Mouse (Mus musculus): ENCODE results near the gene Hadha. TPM values are rescaled to one million over a fixed set of nuclear protein-coding genes. Genes with fewer than 3 reads are reported as not detected.

The Hadha gene
- total RNA-seq, 2 experiments from 2014 or later, result 64.1 to 67.8 TPM

DNA sequence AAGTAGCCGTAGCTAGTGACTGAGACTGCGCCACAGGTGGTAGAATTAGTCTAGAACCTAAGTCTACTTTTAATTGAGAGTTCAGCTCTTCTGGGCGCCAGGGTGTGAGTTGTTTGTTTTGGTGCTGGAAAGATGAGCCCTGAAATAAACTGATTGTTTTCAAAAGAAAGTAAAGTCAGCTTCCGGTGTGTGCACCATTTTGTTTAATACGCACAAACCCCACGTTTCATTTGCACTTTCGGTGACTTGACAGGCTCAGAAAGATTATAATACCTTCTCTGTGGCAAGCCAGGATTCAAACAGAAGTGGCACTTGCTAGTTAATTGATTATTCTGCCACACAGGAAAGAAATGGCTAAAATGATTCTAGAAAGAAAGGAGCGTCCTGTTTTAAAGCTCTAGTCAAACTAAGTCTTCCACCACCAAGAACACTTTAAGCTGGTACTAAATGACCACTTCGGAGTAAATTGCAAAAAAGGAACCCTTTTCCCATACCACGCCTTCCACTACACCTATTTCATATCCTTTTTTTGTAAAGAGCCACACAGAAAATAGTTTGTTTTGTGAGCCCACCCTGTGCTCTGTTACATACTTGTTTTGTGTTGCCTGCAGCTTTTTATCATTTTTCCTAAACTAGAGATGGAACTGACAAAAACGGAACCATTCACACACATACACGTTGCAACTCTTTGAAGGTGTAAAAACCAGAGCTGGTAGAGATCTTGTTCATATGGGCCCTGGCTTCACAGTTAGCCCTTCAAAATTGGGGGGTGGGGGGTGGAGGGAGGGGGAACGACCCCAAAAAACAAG, 1.1 kb upstream of the Hadha start:
- DNase-seq (ENCODE audit: low spot score in 2 of 2), result no peak
- intact Hi-C loops (cut with DNase I), result no loop called here

- intact Hi-C loops (cut with DNase I), result no loop called here
These were observed 432 bp upstream of the Hadha start for GRCm38 (mm10) chr5:30155395-30155792.

GRCm38 (mm10) chr5:30154013-30154412, 949 bp downstream of the Hadha start:
- intact Hi-C loops (cut with DNase I), result no loop called here
- DNase-seq (ENCODE audit: low spot score in 2 of 2), result peak in 1 of 2 experiments; percentile 13

More at GRCm38 (mm10) chr5:30155395-30155792, 432 bp upstream of the Hadha start:
- DNase-seq (ENCODE audit: low spot score in 2 of 2), result peak in 1 of 2 experiments; percentile 8

DNA sequence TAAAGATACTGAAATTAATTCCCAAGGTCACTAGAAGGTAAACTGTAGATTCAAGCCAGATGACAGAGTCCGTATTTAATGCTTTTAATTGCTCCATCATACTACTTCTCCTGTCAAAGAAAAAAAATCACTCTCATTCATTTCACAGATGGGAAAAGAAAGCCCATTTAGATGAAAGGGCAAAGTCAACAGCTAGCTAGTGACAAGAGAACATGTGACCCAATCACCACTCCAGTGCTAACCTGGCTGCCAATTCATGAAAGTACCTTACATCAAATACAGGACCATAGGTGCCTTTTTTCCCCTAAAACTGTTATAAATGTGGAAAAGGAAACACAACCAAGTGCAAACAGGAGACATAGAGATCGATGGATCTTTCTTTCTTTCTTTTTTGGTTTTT, 1.7 kb downstream of the Hadha start:
- intact Hi-C loops (cut with DNase I), result no loop called here

GRCm38 (mm10) chr5:30152413-30152812, 2.5 kb downstream of the Hadha start:
- intact Hi-C loops (cut with DNase I), result no loop called here
- DNase-seq (ENCODE audit: low spot score in 2 of 2), result no peak

More for the DNA sequence above, 1.7 kb downstream of the Hadha start:
- no peak for DNase-seq (ENCODE audit: low spot score in 2 of 2)

DNA sequence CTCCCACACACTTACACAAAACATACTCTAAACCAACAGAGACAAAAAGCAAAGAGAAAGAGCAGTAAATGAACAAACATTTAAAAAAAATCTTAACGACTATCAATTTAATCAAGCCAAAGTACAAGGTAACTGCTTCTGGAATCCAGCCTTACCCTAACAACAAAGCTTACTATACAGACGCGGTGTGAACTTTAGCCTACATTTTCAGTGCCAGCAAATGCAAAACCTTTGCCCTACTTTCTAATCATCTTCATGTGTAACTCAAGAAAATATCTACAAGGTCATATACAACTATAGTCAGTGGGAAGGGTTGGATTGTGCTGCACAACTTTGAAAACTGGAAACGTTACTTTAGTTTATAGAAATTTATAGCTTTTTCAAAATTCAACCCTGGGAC, 3.0 kb downstream of the Hadha start:
- intact Hi-C loops (cut with DNase I), result no loop called here
- no peak for DNase-seq (ENCODE audit: low spot score in 2 of 2)

DNA sequence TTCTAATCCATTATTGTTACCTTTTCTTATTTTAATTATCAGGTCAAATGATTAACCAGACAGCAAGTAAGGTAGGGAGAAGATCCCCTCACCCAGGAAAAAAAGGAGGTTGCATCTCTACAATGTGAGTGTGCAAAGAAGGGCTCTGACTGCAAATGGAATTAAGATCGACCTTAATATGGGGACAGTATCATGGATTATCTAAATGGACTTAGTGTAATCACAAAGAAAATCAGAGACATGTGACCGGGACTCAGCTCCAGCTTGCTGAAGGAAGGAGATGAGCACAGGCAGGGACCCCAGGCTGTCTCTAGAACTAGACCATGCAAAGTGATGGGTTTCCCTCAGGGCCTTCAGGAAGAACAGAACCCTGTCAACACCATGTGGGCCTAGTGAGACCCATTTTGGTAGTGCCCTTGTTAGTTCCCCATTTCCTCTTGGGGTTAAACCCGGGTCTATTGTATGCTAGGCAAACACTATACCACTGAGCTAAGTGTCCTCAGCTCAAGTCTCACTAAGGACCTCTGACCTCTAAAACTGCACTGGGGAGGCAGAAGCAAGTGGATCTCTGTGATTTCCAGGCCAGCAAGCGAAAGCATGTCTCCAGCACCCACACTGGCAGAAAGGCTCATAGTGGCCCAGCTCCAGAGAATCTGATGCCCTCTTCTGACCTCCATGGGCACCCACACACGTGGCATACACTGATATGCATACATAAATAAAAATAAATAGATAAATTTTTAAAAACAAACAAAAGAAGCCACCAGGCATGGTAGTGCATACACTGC, 6.6 kb downstream of the Hadha start:
- intact Hi-C loops (cut with DNase I), result no loop called here
- no peak for DNase-seq (ENCODE audit: low spot score in 2 of 2)

DNA sequence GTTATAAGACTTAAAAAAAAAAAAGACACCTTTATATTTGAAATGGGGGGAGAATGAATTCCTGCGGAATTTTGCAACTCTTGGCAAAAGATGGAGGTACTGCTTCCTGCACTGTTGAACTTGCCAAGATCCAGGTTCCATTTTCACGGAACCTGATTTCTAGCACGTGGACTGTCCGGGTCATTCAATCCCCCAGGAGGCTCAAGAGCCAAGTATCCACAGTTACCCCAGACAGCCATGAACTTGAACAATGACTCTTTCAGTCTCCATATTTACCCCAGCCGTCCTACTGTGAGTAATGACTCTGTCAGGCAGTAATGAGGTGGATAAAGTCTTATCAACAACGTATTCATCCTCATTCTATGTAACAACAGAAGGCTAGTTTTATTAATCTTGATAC, 8.4 kb downstream of the Hadha start:
- intact Hi-C loops (cut with DNase I), result no loop called here
- no peak for DNase-seq (ENCODE audit: low spot score in 2 of 2)

DNA sequence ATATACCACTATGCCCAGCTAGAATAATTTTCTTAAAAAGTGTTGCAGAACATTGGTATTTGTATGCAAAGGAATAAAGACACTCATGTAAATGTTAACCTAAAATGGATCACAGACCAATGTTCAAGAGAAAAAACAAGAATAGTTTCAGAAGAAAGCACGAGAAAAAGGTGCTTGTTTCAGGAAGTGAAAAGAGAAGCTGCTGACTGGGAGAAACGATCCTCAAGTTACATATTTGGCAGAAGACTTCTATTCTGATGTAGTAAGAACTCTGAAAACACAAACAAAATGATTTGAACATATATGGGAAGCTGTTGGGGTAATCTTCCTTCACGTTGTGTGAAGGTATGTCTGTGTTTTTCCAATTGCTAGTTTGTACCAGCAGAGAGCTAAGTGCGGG, 16.8 kb downstream of the Hadha start:
- intact Hi-C loops (cut with DNase I), result no loop called here
- no peak for DNase-seq (ENCODE audit: low spot score in 2 of 2)

DNA sequence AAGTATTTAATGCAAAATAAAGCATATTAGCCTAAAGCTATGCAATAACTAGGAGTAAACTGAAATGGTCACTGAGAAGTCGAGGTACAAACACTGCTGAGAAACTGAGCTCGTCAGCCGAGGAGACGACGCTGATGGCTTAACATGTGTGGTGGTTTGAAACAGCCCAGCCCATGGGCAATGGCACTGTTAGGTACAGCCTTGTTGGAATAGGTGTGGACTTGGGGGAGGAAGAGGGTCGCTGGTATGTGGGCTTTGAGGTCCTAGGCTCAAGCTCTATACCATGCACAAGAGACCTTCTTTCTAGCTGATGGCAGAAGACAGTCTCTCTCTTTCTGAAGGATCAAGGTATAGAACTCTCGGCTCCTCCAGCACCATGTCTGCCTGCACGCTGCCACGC, 17.7 kb downstream of the Hadha start:
- DNase-seq (ENCODE audit: low spot score in 2 of 2), result no peak
- intact Hi-C loops (cut with DNase I), result no loop called here

DNA sequence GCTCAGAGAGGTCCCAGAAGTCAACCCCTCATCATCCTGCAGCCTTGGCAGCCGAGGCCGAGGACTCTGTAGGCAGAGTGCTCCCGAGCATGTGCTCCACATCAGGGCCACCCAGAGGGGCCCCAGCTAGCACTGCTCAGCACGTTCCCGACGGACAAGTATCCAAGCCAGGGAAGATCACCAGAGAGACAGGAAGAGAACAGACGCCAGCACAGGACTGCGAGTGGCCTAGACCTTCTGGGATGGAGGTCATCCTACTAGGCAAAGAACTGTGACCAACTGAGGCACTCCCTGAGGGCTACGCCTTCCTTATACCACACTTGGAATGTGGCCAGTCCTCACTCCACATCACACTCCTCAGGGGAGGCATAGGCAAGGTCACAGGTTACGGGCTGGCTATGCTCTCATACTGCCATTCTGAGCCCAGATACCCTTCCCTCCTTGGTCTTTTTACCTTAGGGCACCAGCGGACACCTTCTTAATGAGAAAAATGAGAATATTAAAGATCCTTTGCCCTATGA, 19.2 kb downstream of the Hadha start:
- intact Hi-C loops (cut with DNase I), result no loop called here
- DNase-seq (ENCODE audit: low spot score in 2 of 2), result no peak

DNA sequence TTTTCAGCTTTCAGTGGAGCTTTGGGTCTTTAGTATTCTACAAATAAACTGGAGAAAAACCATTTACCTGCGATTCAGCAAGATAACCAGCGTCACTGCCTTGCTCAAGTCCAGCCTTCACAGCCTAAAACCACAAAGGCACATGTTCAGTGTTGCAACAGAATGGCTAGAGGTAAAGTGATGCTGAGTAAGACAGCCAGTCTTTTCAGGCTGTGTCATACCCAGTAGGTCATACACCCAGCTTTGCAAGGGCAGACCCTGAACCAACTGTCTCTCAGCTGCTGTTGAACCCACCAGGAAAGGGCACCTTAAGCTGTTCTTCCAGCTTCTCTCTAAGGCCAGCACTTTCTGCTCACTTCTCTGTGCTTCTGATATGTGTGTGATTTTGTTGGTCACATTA, 22.8 kb downstream of the Hadha start:
- intact Hi-C loops (cut with DNase I), result no loop called here

DNA sequence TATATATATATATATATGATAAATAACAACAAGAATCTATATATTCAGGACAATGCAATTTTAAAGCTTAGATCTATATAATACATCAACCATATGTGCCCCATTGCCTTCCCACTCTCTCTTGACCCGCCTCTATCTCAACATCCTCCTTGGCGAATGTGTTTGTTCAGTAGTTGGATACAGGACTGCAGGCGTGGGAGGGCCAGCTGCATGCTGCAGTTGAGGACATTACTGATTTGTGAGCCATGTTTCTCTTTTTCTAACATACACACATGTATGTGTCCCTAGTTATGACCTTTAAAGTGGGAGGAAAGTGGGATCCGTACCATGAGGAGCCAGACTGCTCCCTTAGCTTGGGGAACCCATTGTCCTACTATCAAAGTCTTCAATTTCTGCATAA, 23.7 kb downstream of the Hadha start:
- intact Hi-C loops (cut with DNase I), result no loop called here
- no peak for DNase-seq (ENCODE audit: low spot score in 2 of 2)

More for the DNA sequence above, 22.8 kb downstream of the Hadha start:
- DNase-seq (ENCODE audit: low spot score in 2 of 2), result no peak

- no peak for DNase-seq (ENCODE audit: low spot score in 2 of 2)
- intact Hi-C loops (cut with DNase I), result no loop called here
These were observed 26.3 kb downstream of the Hadha start for GRCm38 (mm10) chr5:30128680-30129079.

DNA sequence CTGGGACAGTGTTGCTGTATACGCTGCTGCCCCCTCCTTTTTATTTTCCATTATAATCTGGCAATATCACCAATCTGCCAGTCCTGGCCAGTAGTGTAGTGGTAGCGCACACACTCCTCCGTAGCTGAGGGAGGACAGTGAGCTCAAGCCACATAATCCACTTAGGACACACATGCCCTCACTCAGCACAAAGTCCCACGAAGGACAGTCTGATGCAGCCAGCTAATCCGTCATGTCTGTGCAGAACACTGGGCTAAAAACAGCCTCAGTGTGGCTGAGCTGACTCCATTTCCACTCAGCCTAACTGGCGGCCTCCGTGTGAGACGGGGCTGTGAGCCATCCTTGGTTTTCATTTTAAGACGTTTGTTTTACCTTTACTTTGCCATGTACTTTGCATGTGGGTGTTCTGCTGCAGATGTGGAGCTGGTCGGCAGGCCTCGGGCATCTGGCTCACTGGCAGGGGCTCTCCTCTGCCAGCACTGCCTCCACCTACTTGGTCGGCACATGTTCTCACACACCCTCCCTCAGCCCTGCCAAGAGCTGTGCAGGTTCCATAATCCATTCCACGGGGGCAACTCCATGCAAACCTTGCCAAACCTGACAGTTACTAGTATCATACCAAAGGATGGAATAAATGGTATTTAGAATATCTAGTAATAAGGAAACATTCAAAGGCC, 26.9 kb downstream of the Hadha start:
- DNase-seq (ENCODE audit: low spot score in 2 of 2), result no peak
- intact Hi-C loops (cut with DNase I), result no loop called here

DNA sequence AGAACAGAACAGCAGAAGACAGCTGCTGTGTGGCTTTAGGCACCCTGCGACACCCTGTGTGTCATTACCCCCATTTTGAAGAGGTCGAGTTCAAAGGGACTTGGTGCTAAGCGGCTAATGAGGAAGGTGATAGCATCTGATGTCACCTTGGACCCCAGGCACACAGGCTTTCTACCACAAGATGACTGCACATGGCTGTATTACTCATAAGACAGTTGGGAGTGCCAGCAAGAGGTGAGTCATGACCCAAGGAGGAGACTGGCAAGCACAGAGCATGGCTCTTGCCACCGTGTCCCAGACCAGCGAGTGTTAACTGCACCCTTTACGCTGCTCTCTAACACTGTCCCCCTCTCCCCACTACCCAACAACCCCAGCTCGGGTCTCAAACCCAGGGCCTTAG, 28.2 kb downstream of the Hadha start:
- no peak for DNase-seq (ENCODE audit: low spot score in 2 of 2)
- intact Hi-C loops (cut with DNase I), result no loop called here

GRCm38 (mm10) chr5:30125587-30125986, 29.4 kb downstream of the Hadha start:
- intact Hi-C loops (cut with DNase I), result no loop called here
- peak in 1 of 2 experiments; percentile 45 for DNase-seq (ENCODE audit: low spot score in 2 of 2)

DNA sequence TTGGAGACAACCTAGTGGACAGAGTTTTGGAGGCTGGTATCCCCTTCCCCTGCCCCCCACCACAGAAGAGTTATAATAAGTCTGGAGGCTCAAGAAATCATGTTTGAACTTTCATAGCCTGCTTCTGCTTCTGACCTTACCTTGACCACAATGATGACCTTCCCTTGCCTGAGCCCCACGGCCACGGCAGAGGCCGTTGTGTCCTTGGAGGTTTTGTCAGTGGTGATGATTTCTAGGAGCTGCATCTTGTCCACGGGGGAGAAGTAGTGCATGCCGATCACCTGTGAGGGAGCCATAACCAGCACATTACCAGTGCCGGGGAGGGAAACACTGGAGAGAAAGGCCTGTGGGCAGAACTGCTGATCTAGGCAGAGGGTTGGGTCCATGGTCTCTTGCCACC, 32.5 kb downstream of the Hadha start:
- intact Hi-C loops (cut with DNase I), result no loop called here
- DNase-seq (ENCODE audit: low spot score in 2 of 2), result no peak

DNA sequence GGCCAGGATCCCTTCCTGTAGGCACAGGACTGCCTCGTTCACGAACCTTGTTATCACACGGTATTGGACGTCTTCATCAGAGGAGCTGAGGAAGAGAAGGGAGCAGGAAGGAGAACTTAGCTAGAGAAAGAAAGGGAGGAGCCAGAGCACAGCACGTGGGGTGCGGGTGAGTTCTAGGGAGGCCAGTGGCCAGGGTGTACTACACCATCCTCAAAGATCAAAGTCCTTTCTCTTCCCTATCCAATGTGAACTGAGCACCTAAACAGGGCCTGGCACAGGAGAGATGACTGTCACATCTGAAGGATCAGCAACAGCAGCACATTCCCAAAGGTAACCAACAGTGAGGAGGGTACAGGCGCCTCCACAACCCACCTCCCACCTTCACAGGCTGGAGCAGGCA, 34.9 kb downstream of the Hadha start:
- intact Hi-C loops (cut with DNase I), result no loop called here

DNA sequence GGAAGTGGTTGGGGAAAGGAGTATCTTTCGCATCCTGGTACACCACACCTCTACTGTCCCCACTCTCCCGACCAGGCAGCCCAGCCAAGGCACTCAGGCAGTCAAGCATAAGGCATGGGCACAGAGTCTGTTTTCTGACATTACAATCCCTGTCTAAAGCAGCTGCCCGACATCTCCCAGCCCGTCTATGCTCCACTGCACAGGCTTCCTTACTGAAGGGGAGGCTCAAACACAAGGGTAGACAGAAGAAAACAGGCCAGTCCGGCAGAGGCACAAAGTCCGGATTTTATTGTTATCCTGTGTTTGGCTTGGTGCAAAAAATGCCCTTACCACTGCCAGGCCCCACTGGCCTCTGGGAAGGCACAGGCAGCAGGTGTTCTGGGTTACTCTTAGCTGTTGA, 35.8 kb downstream of the Hadha start:
- intact Hi-C loops (cut with DNase I), result loop anchor here (10.0 kb wide), 1 partner anchor 294 kb away; no protein-coding TSS in a partner anchor
- no peak for DNase-seq (ENCODE audit: low spot score in 2 of 2)

More for the DNA sequence above, 34.9 kb downstream of the Hadha start:
- no peak for DNase-seq (ENCODE audit: low spot score in 2 of 2)
